Mouse (Mus musculus) MEL (cell line): Measurements from ENCODE around the gene 1700113H08Rik. TPM values are rescaled to one million over a fixed set of nuclear protein-coding genes. Genes with fewer than 3 reads are reported as not detected.

Experiments used
- DNase-seq: peaks from one replicate; pipeline ENCODE4 v3.0.0; 2011; ENCODE audit warnings: low read depth, low spot score
- H3K27ac ChIP-seq: 2 replicates; pipeline ENCODE4 v1.5.1; 2012; ENCODE audit warnings: low read depth, mild to moderate bottlenecking, control low read depth, low read length, moderate library complexity; ENCODE audit not compliant: control insufficient read depth
- H3K27me3 ChIP-seq, 2 experiments: fragments of 150-350 bp in 1 of 2; sonication (generic) in 1 of 2; 2 replicates each; pipeline ENCODE4 v1.6.1; 2012; ENCODE audit warnings: low read length in 2 of 2, mild to moderate bottlenecking in 2 of 2, improper control_type of control experiment in 1 of 2, moderate library complexity in 1 of 2; ENCODE audit not compliant: insufficient read depth in 2 of 2, control insufficient read depth in 1 of 2
- H3K36me3 ChIP-seq, 2 experiments: 2 replicates each; pipeline ENCODE4 v1.6.1; 2012 to 2014; ENCODE audit warnings: low read length in 2 of 2, improper control_type of control experiment in 1 of 2, inconsistent platforms in 1 of 2, mild to moderate bottlenecking in 1 of 2; ENCODE audit not compliant: insufficient read depth in 2 of 2, control insufficient read depth in 1 of 2
- H3K4me1 ChIP-seq, 2 experiments: fragments of 150-350 bp in 1 of 2; sonication (generic) in 1 of 2; 2 replicates each; pipeline ENCODE4 v1.6.1; 2012; ENCODE audit warnings: low read length in 2 of 2, improper control_type of control experiment in 1 of 2, mild to moderate bottlenecking in 1 of 2; ENCODE audit not compliant: insufficient read depth in 2 of 2, control insufficient read depth in 1 of 2
- H3K4me3 ChIP-seq, 2 experiments: fragments of 150-350 bp in 1 of 2; sonication (generic) in 1 of 2; 2 replicates each; pipeline ENCODE4 v1.5.1; 2012; ENCODE audit warnings: low read depth in 2 of 2, low read length in 2 of 2, mild to moderate bottlenecking in 2 of 2, moderate library complexity in 2 of 2, control low read depth in 1 of 2, improper control_type of control experiment in 1 of 2; ENCODE audit not compliant: control insufficient read depth in 1 of 2, insufficient read depth in 1 of 2
- H3K79me2 ChIP-seq: 2 replicates; pipeline ENCODE4 v1.6.1; 2012; ENCODE audit warnings: mild to moderate bottlenecking, low read length, moderate library complexity; ENCODE audit not compliant: control insufficient read depth, poor library complexity, insufficient read depth
- H3K9ac ChIP-seq: 2 replicates; pipeline ENCODE4 v1.6.1; 2012; ENCODE audit warnings: low read depth, mild to moderate bottlenecking, control low read depth, low read length, moderate library complexity; ENCODE audit not compliant: control insufficient read depth, poor library complexity, severe bottlenecking
- H3K9me3 ChIP-seq: fragments of 150-350 bp; sonication (generic); replicated peaks from 2 replicates; pipeline ENCODE4 v1.6.1; 2012; ENCODE audit warnings: mild to moderate bottlenecking, low read length, improper control_type of control experiment, moderate library complexity; ENCODE audit not compliant: insufficient read depth
- BHLHE40 ChIP-seq: IDR thresholded peaks from 2 replicates; pipeline ENCODE4 v1.6.1; 2012; ENCODE audit warnings: low read depth, mild to moderate bottlenecking, inconsistent platforms, low read length, improper control_type of control experiment, borderline replicate concordance
- E2F4 ChIP-seq: IDR thresholded peaks from 2 replicates; pipeline ENCODE4 v1.6.1; 2011; ENCODE audit warnings: low read depth, low read length, improper control_type of control experiment, borderline replicate concordance
- HCFC1 ChIP-seq: IDR thresholded peaks from 2 replicates; pipeline ENCODE4 v1.6.1; 2012; ENCODE audit warnings: low read depth, mild to moderate bottlenecking, inconsistent platforms, low read length, improper control_type of control experiment, moderate library complexity
- MAFK ChIP-seq: IDR thresholded peaks from 2 replicates; pipeline ENCODE4 v1.6.1; 2011; ENCODE audit warnings: low read depth, mild to moderate bottlenecking, low read length, improper control_type of control experiment, borderline replicate concordance
- MYC ChIP-seq: IDR thresholded peaks from 2 replicates; pipeline ENCODE4 v1.6.1; 2011; ENCODE audit warnings: low read depth, mild to moderate bottlenecking, low read length, improper control_type of control experiment, moderate library complexity
- NELFE ChIP-seq: IDR thresholded peaks from 2 replicates; pipeline ENCODE4 v1.6.1; 2011; ENCODE audit warnings: low read depth, low read length, improper control_type of control experiment
- POLR2AphosphoS5 ChIP-seq: IDR thresholded peaks from 2 replicates; pipeline ENCODE4 v1.6.1; 2012; ENCODE audit warnings: low read depth, borderline replicate concordance, mild to moderate bottlenecking, inconsistent platforms, low read length, moderate library complexity, mixed read lengths
- TAL1 ChIP-seq: IDR thresholded peaks from 2 replicates; pipeline ENCODE4 v1.6.1; 2012; ENCODE audit warnings: mild to moderate bottlenecking, inconsistent platforms, low read length, moderate library complexity, mixed read lengths
- UBTF ChIP-seq: IDR thresholded peaks from 2 replicates; pipeline ENCODE4 v1.6.1; 2012; ENCODE audit warnings: low read depth, mild to moderate bottlenecking, inconsistent platforms, low read length, improper control_type of control experiment, moderate library complexity, borderline replicate concordance; ENCODE audit not compliant: insufficient read depth
- USF1 ChIP-seq: IDR thresholded peaks from 2 replicates; pipeline ENCODE4 v1.6.1; 2014; ENCODE audit warnings: low read depth, mild to moderate bottlenecking, inconsistent platforms, low read length, improper control_type of control experiment, moderate library complexity
- ZC3H11A ChIP-seq: IDR thresholded peaks from 2 replicates; pipeline ENCODE4 v1.6.1; 2012; ENCODE audit warnings: low read depth, mild to moderate bottlenecking, inconsistent platforms, low read length, improper control_type of control experiment
- ZMIZ1 ChIP-seq: IDR thresholded peaks from 2 replicates; pipeline ENCODE4 v1.6.1; 2012; ENCODE audit warnings: low read depth, mild to moderate bottlenecking, inconsistent platforms, low read length, improper control_type of control experiment, moderate library complexity
- polyA plus RNA-seq, 2 experiments: library from polyadenylated mRNA; stranded (reverse) in 1 of 2; unstranded in 1 of 2; fragments of >175 nt in 1 of 2; fragments of >200 nt in 1 of 2; gene quantifications; 2 replicates each; pipeline versions ENCODE4 v1.2.1 to v1.2.4; 2012; ENCODE audit warnings: low replicate concordance in 2 of 2, low read depth in 1 of 2; ENCODE audit not compliant: insufficient read length in 2 of 2, insufficient read depth in 1 of 2, missing spikeins in 1 of 2
- total RNA-seq: library from RNA; depleted of rRNA; stranded (reverse); fragments of 300-350 nt; gene quantifications from 2 replicates; pipeline ENCODE4 v1.2.3, GENCODE M21; 2012

1700113H08Rik gene
- total and polyA plus RNA-seq, 3 experiments, result not detected

DNA sequence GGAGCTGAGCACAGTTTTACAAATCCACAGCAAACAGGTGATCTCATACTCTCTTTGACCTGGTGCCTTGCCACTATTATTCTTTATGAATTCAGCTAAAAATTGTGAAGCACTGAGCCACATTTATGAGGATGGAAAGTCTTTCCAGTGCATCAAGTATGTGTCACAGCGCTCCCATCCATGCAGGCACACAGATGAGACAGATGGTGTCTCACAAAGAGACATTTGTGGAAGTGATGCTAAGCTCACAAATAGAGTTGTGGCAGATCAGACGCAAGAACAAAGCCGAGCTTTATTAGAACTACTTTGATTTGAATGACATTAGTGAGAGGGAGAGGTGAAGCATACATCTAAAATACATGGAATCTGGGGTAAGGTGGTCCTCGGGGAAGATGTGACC lies 153.2 kb downstream of the 1700113H08Rik start:
- Histone ChIP-seq H3K27me3 (no peaks in the 10 kb centered on the region; a peak in 1 of 4 replicates), H3K4me1 (no peaks in the 10 kb centered on the region), H3K4me3 (no peak overlapping the region), H3K36me3 (no peaks in the 10 kb centered on the region), H3K9ac (no peak overlapping the region), H3K9me3 (no peaks in the 10 kb centered on the region)
- DNase-seq, result no peak
- no peak for TF ChIP-seq MAFK
- no peak for TF ChIP-seq UBTF
- TF ChIP-seq, all 39 proteins: peak for 0
- Histone ChIP-seq H3K27ac (no peak overlapping the region), H3K79me2 (no peaks in the 10 kb centered on the region)

DNA sequence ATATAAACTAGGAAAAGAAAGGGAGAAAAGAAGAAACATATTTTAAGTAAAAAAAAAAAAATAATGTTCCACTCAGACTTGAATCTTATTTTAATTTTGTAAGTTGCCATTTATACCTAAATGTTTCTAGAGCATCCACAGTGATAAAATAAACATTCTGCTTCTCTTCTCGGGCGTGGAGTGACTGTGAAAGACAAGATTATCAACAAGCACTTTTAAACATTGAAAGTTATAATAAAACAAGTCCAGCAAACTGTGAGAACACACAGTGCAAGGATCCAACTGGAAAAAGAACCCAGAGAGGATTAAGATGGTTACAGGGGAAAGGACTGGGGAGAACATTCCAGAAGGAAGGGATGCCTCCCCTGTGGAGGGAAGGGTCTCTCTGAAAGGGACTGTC lies 155.0 kb downstream of the 1700113H08Rik start:
- no peak overlapping the region for H3K9ac ChIP-seq

DNA sequence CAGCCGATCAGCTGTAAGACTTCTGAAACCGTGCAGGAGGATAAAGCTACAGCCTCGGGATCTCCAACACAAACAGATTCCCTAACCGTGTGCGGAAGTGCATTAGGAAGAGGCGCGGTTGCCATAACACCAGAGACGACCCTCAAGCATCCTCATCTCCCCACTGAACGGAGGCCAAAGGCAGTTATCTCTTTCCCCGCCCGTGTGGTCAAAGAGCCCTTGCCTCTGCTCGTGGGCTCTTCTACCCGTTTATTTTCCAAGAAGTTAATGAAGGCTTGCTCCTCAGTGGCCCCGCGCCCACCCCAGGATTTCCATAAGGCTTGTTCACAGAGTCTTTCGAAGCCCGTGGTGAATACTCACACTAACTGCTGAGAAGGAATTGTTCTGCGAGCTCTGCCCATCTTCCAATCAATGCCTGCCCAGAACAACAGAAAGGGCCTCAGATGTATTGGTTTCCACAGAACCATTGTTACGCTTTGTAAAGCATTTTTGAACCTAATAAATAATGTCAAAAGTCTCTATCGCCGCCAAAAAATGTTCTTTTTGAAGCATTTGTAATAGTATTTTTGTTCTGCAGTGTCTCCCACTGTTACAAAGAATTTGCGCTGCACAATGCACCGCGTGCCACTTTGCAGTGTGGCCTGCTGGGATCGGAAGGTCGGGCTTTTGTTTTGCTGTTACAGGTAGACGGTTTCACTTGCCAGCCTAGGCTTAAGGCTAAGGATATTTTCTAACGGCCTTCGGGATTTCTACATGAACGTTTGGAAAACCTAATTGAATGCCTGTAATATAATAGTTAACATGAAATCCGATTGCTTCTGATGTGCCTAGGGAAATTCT lies 172.4 kb downstream of the 1700113H08Rik start:
- no peak overlapping the region for H3K27ac ChIP-seq
- no peaks in the 10 kb centered on the region for H3K9me3 ChIP-seq
- H3K4me1 ChIP-seq, result no peaks in the 10 kb centered on the region
- H3K9ac ChIP-seq, result no peak overlapping the region
- no peaks in the 10 kb centered on the region for H3K79me2 ChIP-seq
- no peak for TF ChIP-seq MYC
- TF ChIP-seq, all 39 proteins: peak for 0
- DNase-seq, result no peak
- Histone ChIP-seq H3K4me3 (no peak overlapping the region), H3K27me3 (no peaks in the 10 kb centered on the region), H3K36me3 (no peaks in the 10 kb centered on the region)

More for the DNA sequence above, 155.0 kb downstream of the 1700113H08Rik start:
- Histone ChIP-seq H3K27ac (no peak overlapping the region), H3K4me1 (no peaks in the 10 kb centered on the region), H3K27me3 (no peaks in the 10 kb centered on the region; a peak in 1 of 4 replicates), H3K36me3 (no peaks in the 10 kb centered on the region), H3K79me2 (no peaks in the 10 kb centered on the region), H3K9me3 (no peaks in the 10 kb centered on the region), H3K4me3 (no peak overlapping the region)
- no peak for TF ChIP-seq MAFK
- no peak for TF ChIP-seq BHLHE40
- TF ChIP-seq HCFC1, result no peak
- no peak for TF ChIP-seq TAL1
- TF ChIP-seq POLR2AphosphoS5, result no peak
- no peak for TF ChIP-seq MYC
- TF ChIP-seq USF1, result no peak
- no peak for TF ChIP-seq NELFE
- TF ChIP-seq E2F4, result no peak
- TF ChIP-seq ZMIZ1, result no peak
- TF ChIP-seq ZC3H11A, result no peak
- no peak for DNase-seq
